Mouse (Mus musculus): ENCODE results near the gene Srgap3. TPM values are rescaled to one million over a fixed set of nuclear protein-coding genes. Genes with fewer than 3 reads are reported as not detected.

The Srgap3 gene
- polyA plus RNA-seq (2015; fragmentation: Nextera tagmentation; extraction: Ambion mirVana) = 20.3 and 25.1 TPM in 2 replicates

GRCm38 (mm10) chr6:112946895-112947436 lies at the start of gene Srgap3:
Srgap3 (minus strand) TSS chr6:112947266.

GRCm38 (mm10) chr6:112696056-112696950 lies 250.8 kb downstream of the Srgap3 start, which contains the start of gene Rad18:
Rad18 (minus strand) TSS chr6:112696686.

Other genes starting within 250 kb of the Srgap3 start
- 37.2 and 42.3 TPM in 2 replicates for gene Thumpd3, start 99.0 kb upstream of the Srgap3 start, polyA plus RNA-seq (2015; fragmentation: Nextera tagmentation; extraction: Ambion mirVana)
- gene Setd5, start 130.1 kb upstream of the Srgap3 start, polyA plus RNA-seq (2015; fragmentation: Nextera tagmentation; extraction: Ambion mirVana) = 46.7 and 52.9 TPM in 2 replicates
- gene Lhfpl4, start 248.1 kb upstream of the Srgap3 start, polyA plus RNA-seq (2015; fragmentation: Nextera tagmentation; extraction: Ambion mirVana) = 47.2 and 49.8 TPM in 2 replicates

Data from neural tube, postnatal 0 days (tissue).